Mouse (Mus musculus): ENCODE results near the gene Fam20a.
A peak's percentile ranks its signal among the peaks of the same experiment; 100 is the strongest.

Gene Fam20a

GRCm38 (mm10) chr11:109716981-109717380 is 5.1 kb downstream of the Fam20a start:
- no peak for DNase-seq (ENCODE audit: low read depth, low spot score)

- DNase-seq (ENCODE audit: low read depth, low spot score), result no peak
Measured at GRCm38 (mm10) chr11:109715311-109715781, 6.7 kb downstream of the Fam20a start.

GRCm38 (mm10) chr11:109714341-109715247 is 7.5 kb downstream of the Fam20a start:
- no peak for DNase-seq (ENCODE audit: low read depth, low spot score)

GRCm38 (mm10) chr11:109709501-109709900 is 12.6 kb downstream of the Fam20a start:
- no peak for DNase-seq (ENCODE audit: low read depth, low spot score)

GRCm38 (mm10) chr11:109708786-109709185 is 13.3 kb downstream of the Fam20a start:
- DNase-seq (ENCODE audit: low read depth, low spot score), result no peak

GRCm38 (mm10) chr11:109707442-109707841 is 14.6 kb downstream of the Fam20a start:
- DNase-seq (ENCODE audit: low read depth, low spot score), result no peak

- no peak for DNase-seq (ENCODE audit: low read depth, low spot score)
Measured at GRCm38 (mm10) chr11:109706586-109706985, 15.5 kb downstream of the Fam20a start.

GRCm38 (mm10) chr11:109706055-109706412 is 16.0 kb downstream of the Fam20a start:
- no peak for DNase-seq (ENCODE audit: low read depth, low spot score)

- no peak for DNase-seq (ENCODE audit: low read depth, low spot score)
Measured at GRCm38 (mm10) chr11:109705336-109706054, 16.6 kb downstream of the Fam20a start.

- no peak for DNase-seq (ENCODE audit: low read depth, low spot score)
Measured at GRCm38 (mm10) chr11:109704311-109705205, 17.5 kb downstream of the Fam20a start.

GRCm38 (mm10) chr11:109703845-109704244 is 18.2 kb downstream of the Fam20a start:
- DNase-seq (ENCODE audit: low read depth, low spot score), result no peak

- no peak for DNase-seq (ENCODE audit: low read depth, low spot score)
Measured at GRCm38 (mm10) chr11:109702031-109702815, 19.9 kb downstream of the Fam20a start.

- no peak for DNase-seq (ENCODE audit: low read depth, low spot score)
Measured at GRCm38 (mm10) chr11:109700761-109701160, 21.3 kb downstream of the Fam20a start.

GRCm38 (mm10) chr11:109699784-109700183 is 22.3 kb downstream of the Fam20a start:
- peak; percentile 35 for DNase-seq (ENCODE audit: low read depth, low spot score)

GRCm38 (mm10) chr11:109698740-109699139 is 23.3 kb downstream of the Fam20a start:
- no peak for DNase-seq (ENCODE audit: low read depth, low spot score)

- DNase-seq (ENCODE audit: low read depth, low spot score), result no peak
Measured at GRCm38 (mm10) chr11:109697089-109697643, 24.9 kb downstream of the Fam20a start.

- no peak for DNase-seq (ENCODE audit: low read depth, low spot score)
Measured at GRCm38 (mm10) chr11:109696519-109696918, 25.6 kb downstream of the Fam20a start.

- DNase-seq (ENCODE audit: low read depth, low spot score), result no peak
Measured at GRCm38 (mm10) chr11:109692737-109693136, 29.3 kb downstream of the Fam20a start.

GRCm38 (mm10) chr11:109689539-109689938 is 32.5 kb downstream of the Fam20a start:
- DNase-seq (ENCODE audit: low read depth, low spot score), result no peak

GRCm38 (mm10) chr11:109682221-109682620 is 39.9 kb downstream of the Fam20a start:
- DNase-seq (ENCODE audit: low read depth, low spot score), result no peak

Data from ZHBTc4 (cell line).